Mouse (Mus musculus) brown adipose tissue, adult 24 weeks (tissue): Measurements from ENCODE around the gene Hnrnpa0. TPM values are rescaled to one million over a fixed set of nuclear protein-coding genes. Genes with fewer than 3 reads are reported as not detected.
A peak's percentile ranks its signal among the peaks of the same experiment; 100 is the strongest.

Source experiments
- H3K27ac ChIP-seq: fragments of 200-500 bp; replicated peaks from 2 replicates; pipeline ENCODE4 v1.5.1; 2012; ENCODE audit warnings: low read depth, mild to moderate bottlenecking, low read length
- H3K4me1 ChIP-seq: fragments of 200-500 bp; 2 replicates; pipeline ENCODE4 v1.6.1; 2012; ENCODE audit warnings: low read length, mixed read lengths; ENCODE audit not compliant: control insufficient read depth, insufficient read depth, insufficient read length
- H3K4me3 ChIP-seq: fragments of 200-500 bp; 2 replicates; pipeline ENCODE4 v1.5.1; 2012; ENCODE audit warnings: low read depth, mild to moderate bottlenecking, low read length, moderate library complexity; ENCODE audit not compliant: insufficient read depth
- polyA plus RNA-seq: library from polyadenylated mRNA; stranded (reverse); fragments of >200 nt; gene quantifications from 2 replicates; pipeline ENCODE4 v1.2.4, GENCODE M21; 2012; ENCODE audit not compliant: missing spikeins, insufficient read depth, insufficient read length

The Hnrnpa0 gene
- 31.9 and 46.9 TPM in 2 replicates for polyA plus RNA-seq

DNA sequence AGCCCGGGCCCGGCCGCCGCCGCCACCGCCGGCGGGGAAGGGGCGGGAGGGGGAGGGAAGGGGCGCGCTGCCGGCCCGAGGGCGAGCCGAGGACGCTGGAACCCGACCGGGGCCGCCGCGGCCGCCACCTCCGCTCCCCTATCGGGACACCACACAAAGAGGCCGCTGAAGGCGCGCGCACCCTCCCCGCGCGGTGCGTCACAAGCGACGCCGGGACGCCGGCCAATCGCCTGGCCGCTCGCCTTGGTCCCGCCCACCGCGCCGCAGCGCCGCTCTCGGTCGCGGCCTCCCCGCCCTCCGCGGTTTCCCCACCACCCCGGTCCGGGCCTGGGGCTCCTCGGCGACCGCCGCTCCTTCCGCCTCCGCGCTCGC is at the start of gene Hnrnpa0:
Gene Hnrnpa0, minus strand, starts transcription at position 161 of the 372 bp plus-strand sequence.
- Histone ChIP-seq H3K27ac (peak within 1 kb of the TSS; percentile 98), H3K4me3 (peak within 1 kb of the TSS; percentile 90), H3K4me1 (peaks cover 2% of the 10 kb centered on the region; the same call in 1 of the 2 replicates)

DNA sequence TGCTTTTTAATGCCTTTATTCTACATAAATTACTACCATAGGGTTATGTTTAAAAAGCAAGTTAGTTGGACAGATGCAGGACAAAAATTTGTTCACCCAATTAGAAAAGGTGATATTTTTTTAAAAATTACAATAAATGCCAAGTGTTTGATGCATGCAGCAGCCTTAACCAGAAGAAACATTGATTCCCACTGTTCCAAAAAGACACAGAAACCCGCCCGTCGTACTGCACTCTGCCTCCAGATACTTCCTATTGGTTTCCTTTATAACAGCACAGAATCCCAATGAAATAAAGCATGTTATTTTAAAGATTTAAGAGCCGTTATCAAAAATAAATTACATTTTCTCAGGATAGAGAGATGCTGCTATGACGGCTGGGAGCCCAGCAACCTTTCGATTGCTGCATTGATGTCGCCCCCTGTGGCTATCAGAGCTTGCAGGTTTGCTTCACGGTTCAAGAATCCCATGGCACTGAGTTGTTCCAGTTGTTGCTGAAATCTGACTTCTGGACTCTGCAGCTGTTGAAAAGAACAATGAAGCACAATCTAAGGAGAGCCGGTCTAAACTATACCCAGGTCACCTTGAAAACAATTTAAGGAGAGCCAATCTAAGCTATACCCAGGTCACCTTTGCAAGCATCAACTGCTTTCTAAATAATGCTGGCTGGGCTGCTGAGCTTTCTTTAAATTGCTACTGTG is 49.3 kb upstream of the Hnrnpa0 start:
- no peak overlapping the region for H3K27ac ChIP-seq

GRCm38 (mm10) chr13:58176105-58176504 is 47.7 kb upstream of the Hnrnpa0 start:
- Histone ChIP-seq H3K4me3 (no peak overlapping the region), H3K4me1 (no peaks in the 10 kb centered on the region), H3K27ac (no peak overlapping the region)

More for the DNA sequence above, 49.3 kb upstream of the Hnrnpa0 start:
- Histone ChIP-seq H3K4me3 (no peak overlapping the region), H3K4me1 (no peaks in the 10 kb centered on the region)

DNA sequence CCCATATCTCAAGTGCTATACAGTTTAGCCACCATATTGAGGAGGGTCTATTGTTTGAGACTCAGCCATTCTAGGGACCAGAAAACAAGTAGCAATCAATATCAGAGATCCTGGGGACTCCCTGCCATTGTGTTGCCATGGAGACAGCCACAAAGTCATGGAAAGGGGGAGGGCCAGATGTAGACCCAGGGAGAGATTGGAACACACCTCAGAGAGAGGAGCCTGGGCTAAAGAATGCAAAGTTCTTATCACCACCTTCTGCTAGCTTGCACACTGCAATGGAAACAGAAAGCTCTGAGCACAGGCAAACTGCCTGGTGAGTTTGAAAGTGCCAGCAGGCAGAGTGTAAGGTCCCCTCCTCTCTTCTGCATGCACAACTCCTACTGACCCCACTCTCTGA is 39.8 kb upstream of the Hnrnpa0 start:
- H3K27ac ChIP-seq, result no peak overlapping the region
- no peak overlapping the region for H3K4me3 ChIP-seq
- no peaks in the 10 kb centered on the region for H3K4me1 ChIP-seq

DNA sequence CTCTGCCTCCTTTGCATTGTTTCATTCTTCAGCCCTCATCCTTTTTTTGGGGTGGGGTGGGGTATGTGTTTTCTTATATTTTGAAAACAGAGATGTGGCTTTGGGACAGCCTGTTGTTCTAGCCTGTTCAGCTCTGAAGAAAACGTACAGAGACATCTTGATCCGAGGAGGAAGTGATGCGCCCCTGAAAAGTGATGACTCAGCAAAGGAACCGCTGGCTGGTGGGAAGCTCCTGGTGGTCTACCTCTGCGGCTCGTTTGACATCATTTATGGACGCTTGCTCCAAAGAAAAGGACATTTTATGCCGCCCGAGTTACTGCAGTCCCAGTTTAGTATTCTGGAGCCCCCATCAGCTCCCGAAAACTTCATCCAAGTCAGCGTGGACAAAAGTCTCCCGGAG is 35.0 kb upstream of the Hnrnpa0 start:
- Histone ChIP-seq H3K4me3 (no peak overlapping the region), H3K27ac (no peak overlapping the region), H3K4me1 (no peaks in the 10 kb centered on the region)

DNA sequence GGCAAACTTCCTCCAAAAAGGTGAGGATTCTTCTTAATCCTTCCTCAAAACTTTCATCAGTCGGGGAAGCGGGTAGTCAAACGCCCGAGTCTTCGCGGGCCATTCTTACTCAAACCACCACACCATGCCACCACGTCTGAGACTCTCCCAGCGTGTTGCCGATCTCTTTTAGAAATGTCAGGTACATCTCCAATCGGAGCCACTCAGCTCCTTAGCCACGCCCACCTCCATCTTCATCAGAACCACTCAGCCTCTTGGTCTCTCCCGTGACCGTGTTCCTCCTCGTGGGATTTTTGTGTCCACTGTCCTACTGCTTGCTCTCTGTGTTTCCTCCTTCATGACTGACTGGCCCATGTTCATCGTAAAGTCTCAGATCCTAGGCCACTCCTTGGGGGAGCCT is 32.4 kb upstream of the Hnrnpa0 start:
- H3K27ac ChIP-seq, result no peak overlapping the region
- no peak overlapping the region for H3K4me3 ChIP-seq

DNA sequence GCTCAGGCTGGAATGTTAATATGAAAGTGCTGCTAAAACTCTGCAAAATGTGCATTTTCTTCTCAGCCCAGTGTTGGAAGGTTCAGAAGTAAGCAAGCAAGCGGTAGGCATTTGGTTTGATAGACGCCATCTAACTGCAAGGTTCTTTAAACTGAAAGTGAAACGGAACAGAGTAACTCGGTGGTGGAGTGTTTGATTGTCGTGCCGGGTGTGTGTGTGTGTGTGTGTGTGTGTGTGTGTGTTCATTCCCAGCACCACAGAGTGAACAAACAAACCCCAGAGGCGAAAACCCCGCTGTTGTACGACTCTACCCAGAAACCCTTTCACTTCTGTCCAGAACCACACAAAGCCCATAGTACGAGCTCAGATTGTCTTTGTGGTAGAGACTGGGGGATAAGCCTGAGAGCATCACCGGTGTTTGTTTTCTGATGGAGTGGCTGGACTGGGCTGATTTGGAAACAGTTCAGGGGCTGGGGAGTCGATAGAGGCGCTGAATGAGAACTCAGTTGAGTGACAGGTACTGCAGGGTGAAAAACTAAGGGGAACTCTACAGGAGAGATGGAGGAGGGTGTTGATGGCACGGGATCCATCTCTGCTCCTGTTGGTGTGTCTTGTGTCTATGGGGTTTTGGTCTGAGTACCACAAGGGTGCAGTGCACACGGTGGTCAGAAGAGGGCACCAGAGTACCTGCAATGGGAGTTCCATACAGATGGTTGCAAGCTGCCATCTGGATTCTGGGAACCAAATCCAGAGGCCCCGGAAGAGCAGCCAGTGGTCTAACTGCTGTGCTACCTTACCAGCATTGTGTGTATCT is 29.9 kb upstream of the Hnrnpa0 start:
- Histone ChIP-seq H3K4me1 (peaks cover 3% of the 10 kb centered on the region; the same call in 1 of the 2 replicates), H3K27ac (peak overlapping the region; percentile 54), H3K4me3 (peak overlapping the region; percentile 91)

More for the DNA sequence above, 32.4 kb upstream of the Hnrnpa0 start:
- H3K4me1 ChIP-seq, result peaks cover 3% of the 10 kb centered on the region; the same call in 1 of the 2 replicates

DNA sequence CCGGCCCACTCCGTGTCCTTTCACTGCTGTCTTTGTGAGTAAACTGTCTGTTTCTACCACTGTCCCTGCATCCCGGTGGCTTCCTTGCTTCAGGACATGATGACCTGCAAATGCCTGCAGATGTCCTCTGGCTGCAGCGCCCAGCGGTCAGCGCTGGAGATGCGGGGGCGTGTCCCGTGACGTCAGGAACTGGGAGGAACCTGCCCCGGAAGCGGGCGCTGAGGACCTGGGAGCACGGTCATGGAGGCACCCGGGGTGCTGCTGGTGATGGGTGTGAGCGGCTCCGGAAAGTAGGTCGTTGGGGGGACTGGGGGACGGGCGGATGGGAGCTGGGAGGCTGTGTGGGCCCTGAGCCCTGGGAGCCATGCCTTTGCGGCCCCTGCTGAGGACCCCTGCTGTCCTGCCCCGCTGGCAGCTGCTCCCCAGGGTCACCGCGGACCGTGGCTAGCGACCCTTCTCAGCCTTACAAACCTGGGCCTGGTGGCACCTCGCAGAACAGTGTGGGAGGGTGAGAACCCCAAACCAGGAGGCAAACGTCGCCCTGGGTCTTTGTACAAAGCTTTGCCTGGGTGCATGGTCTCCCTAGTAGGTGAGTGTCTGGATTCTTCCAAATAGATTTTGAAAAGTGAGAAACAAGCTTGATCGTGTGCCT is 29.2 kb upstream of the Hnrnpa0 start, which contains the start of gene Idnk:
Gene Idnk, plus strand, starts transcription at position 203 of the 652 bp plus-strand sequence.
- Histone ChIP-seq H3K4me3 (peak within 1 kb of the TSS; percentile 91), H3K27ac (peak within 1 kb of the TSS; percentile 54), H3K4me1 (peaks cover 3% of the 10 kb centered on the region; the same call in 1 of the 2 replicates)

DNA sequence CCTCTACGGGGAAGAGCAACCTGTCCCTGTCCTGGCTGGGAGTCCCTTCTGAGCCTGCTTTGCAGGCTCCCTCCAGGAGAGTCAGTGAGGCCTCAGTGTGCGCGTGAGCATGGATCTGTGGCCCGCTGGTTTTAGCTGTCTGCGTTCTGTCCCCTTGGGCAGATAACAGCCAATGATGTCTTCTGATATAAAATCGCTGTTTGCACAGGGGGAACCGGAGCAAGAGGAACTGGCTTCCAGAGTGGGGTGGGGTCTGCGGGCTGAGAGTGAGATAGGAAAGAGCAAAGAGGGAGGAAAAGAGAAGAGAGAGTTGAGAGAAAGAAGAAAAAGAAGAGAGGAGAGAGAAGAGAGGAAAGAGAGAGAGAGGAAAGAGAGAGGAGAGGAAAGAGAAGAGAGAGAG is 28.7 kb upstream of the Hnrnpa0 start:
- Histone ChIP-seq H3K27ac (no peak overlapping the region), H3K4me1 (peaks cover 3% of the 10 kb centered on the region; the same call in 1 of the 2 replicates), H3K4me3 (peak overlapping the region; percentile 91; the same call in 1 of the 2 replicates)

DNA sequence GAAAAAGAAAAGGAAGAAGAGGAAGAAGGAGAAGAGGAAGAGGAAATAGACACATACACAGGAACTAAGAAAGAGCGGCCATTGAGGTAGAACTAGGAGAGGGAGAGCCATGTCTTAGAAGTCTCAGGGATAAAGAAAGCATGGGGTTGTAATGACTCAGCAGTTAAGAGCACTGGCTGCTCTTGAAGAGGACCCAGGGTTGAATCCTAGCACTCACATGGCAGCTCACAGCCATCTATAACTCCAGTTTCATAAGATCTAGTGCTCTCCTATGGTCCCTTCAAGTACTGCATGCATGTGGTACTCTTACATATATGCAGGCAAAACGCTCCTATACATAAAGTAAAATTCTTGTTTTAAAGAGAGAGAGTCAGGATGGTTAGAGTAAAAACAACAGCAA is 27.7 kb upstream of the Hnrnpa0 start:
- Histone ChIP-seq H3K27ac (no peak overlapping the region), H3K4me3 (no peak overlapping the region), H3K4me1 (peaks cover 3% of the 10 kb centered on the region; the same call in 1 of the 2 replicates)

GRCm38 (mm10) chr13:58150442-58150841 is 22.1 kb upstream of the Hnrnpa0 start:
- no peak overlapping the region for H3K4me3 ChIP-seq
- no peak overlapping the region for H3K27ac ChIP-seq
- no peaks in the 10 kb centered on the region for H3K4me1 ChIP-seq

DNA sequence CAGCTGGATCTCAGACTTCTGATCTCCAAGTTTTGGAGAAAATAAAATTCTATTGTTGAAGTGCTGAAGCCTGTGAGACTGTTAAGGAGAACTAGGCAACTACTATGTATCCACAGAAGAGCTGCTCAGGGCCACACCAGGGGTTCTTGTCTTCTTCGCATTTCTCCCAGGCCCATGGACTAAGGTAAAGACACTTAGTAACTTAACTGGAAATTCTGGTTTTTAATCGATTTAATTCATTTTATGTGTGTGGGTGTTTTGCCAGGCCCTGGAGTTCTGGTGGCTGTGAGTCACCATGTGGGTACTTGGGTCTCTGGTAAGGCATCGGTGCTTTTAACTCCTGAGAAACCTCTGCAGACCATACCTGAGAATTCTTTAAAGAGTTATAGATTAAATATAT is 21.3 kb upstream of the Hnrnpa0 start:
- no peak overlapping the region for H3K27ac ChIP-seq
- H3K4me1 ChIP-seq, result no peaks in the 10 kb centered on the region
- no peak overlapping the region for H3K4me3 ChIP-seq

- no peak overlapping the region for H3K4me3 ChIP-seq
- H3K4me1 ChIP-seq, result no peaks in the 10 kb centered on the region
- H3K27ac ChIP-seq, result no peak overlapping the region
Measured at GRCm38 (mm10) chr13:58149033-58149558, 20.7 kb upstream of the Hnrnpa0 start.

DNA sequence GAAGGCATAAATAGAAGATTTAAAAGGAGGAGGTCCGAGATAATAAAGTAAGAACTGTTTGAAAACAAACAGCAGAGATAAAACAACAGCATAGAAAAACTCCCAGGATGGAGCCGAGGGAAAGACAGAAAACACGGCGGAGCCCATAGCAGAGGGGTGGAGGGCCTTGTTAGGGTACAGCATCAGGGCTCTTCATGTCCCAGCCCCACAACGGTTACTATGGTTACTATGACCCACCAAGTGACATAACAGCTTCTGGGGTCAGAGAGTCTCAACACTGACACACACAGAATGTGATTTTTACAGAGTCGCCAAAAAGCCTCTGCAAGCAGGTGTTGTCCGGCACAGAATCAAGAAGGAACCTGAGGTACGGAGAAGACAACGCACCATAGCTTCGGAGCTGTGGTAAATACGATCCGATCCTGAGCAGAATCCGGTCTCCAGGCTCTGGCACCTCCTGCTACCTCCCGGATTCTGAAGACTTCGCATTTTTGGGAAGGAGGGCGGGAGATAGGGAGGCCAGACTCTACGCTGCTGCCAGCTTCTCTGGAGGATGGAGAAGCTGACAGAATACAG is 20.0 kb upstream of the Hnrnpa0 start:
- H3K4me3 ChIP-seq, result peak overlapping the region; percentile 45
- no peak overlapping the region for H3K27ac ChIP-seq
- no peaks in the 10 kb centered on the region for H3K4me1 ChIP-seq
